Mouse (Mus musculus) left cerebral cortex, postnatal 25 days (tissue): Measurements from ENCODE around the gene Them7. TPM values are rescaled to one million over a fixed set of nuclear protein-coding genes. Genes with fewer than 3 reads are reported as not detected.

Experiments used
- total RNA-seq, 2 experiments: library from RNA; stranded (reverse); gene quantifications; 2 replicates each; pipeline ENCODE4 v1.2.3; 2021

The Them7 gene
- total RNA-seq, 2 experiments from 2014 or later: not detected

Other genes with a start within 250 kb of the Them7 start
- 10 to 100 TPM; 84.7 to 88.2 TPM for gene Eif3m, start 207.2 kb upstream of the Them7 start, total RNA-seq
- gene Gm11060, start 132.3 kb upstream of the Them7 start, total RNA-seq: not detected
- gene Wt1, start 97.8 kb upstream of the Them7 start, total RNA-seq: under 1 TPM; 0.30 to 0.32 TPM
- 10 to 100 TPM; 19.7 to 23.2 TPM for gene Rcn1, start 175.0 kb downstream of the Them7 start, total RNA-seq